Mouse (Mus musculus): Measurements from ENCODE around the gene Cmtm5. TPM values are rescaled to one million over a fixed set of nuclear protein-coding genes. Genes with fewer than 3 reads are reported as not detected.

Gene Cmtm5
- total RNA-seq (2021) = under 1 TPM; 0.49 to 0.60 TPM
- long read RNA-seq, experiment 1 = 0 reads
- long read RNA-seq, experiment 2 = 0 reads

- intact Hi-C loops (cut with DNase I) = loop anchor here (5.0 kb wide), 2 partner anchors 71 to 224 kb away; partner anchors contain the start of gene Cebpe
- peak in 1 of 2 experiments; percentile 18 for DNase-seq
These were observed at the start of gene Cmtm5 for GRCm38 (mm10) chr14:54935904-54936830. Gene Cmtm5 (plus strand): TSS chr14:54936261.

DNA sequence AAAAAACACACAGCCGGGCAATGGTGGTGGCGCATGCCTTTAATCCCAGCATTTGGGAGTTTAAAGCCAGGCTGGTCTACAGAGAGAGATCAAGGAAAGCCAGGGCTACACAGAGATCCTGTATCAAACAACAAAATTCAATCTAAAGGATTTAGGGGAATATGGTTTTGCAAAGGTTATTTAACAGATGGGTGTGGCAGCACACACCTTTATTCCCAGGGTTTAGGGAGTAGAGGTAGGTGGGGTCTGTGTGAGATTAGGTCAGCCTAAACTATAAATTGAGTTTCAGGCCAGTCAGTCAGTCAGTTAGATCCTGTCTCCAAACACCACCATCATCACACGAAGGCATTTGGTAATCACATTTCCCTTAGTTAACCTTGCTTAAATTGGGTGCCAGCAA is 43.9 kb upstream of the Cmtm5 start, which contains the start of gene Pabpn1:
TSS of gene Pabpn1 (plus strand) at position 301 of the 400 bp plus-strand sequence.
- intact Hi-C loops (cut with DNase I) = no loop called here
- DNase-seq = no peak

GRCm38 (mm10) chr14:54893651-54894181 is 42.3 kb upstream of the Cmtm5 start:
- peak; percentile 95 to 96 for DNase-seq
- intact Hi-C loops (cut with DNase I) = no loop called here

DNA sequence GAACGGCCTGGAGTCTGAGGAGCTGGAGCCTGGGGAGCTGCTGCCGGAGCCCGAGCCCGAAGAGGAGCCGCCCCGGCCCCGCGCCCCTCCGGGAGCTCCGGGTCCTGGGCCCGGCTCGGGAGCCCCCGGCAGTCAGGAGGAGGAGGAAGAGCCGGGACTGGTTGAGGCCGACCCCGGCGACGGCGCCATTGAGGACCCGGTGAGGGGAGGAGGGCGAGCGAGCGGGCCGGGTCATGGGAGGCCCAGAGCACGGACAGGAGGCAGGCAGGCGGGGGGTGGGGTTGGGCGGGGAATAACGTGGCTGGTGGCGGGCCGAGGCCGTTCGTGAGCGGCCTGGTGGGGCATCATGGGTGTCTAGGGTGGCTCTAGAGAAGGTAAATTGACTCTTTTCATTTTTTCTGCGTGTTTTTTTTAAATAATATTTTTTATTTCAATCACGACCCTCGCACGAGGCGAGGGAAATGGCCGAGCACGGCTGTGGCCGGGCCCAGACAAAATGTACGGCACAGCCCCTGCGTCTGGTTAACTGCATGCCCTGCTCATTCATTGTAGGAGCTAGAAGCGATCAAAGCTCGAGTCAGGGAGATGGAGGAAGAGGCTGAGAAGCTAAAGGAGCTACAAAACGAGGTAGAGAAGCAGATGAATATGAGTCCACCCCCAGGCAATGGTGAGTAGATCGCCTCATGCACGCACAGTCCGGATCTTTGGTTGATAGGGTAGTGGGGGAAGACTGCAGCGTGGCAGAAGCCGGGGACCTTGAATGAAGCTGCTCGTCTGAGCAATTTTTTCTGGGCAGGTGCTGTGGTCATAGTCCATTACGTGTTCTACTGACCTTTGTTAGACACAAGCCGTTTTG is 41.5 kb upstream of the Cmtm5 start:
- peak; percentile 71 to 76 for DNase-seq
- intact Hi-C loops (cut with DNase I) = no loop called here

- intact Hi-C loops (cut with DNase I) = no loop called here
- no peak for DNase-seq
These were observed 38.6 kb upstream of the Cmtm5 start for GRCm38 (mm10) chr14:54897445-54897844.

DNA sequence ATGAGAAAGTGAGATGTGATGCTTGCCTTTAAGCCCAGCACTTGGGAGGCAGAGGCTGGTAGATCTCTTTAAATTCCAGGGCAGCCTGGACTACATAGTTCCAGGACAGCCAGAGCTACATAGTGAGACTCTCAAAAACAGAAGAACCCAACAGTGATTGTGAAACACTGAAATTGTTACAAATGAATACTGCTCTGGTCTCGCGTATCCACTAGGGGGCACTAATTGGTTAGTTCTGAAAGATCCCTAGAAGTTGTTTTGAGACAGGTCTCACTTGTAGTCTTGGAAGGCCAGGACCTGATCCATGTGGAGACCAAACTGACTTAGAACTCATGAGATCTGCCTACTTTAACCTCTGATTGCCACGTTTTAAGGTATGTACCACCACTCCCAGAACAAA is 35.7 kb upstream of the Cmtm5 start:
- intact Hi-C loops (cut with DNase I) = loop anchor here (2.0 to 5.0 kb wide), 2 partner anchors 114 to 202 kb away; partner anchors contain the start of gene Ngdn
- DNase-seq = peak; percentile 56 to 75

GRCm38 (mm10) chr14:54903641-54904040 is 32.4 kb upstream of the Cmtm5 start:
- intact Hi-C loops (cut with DNase I) = loop anchor here (5.0 kb wide), 1 partner anchor 199 kb away; no protein-coding TSS in a partner anchor
- no peak for DNase-seq

DNA sequence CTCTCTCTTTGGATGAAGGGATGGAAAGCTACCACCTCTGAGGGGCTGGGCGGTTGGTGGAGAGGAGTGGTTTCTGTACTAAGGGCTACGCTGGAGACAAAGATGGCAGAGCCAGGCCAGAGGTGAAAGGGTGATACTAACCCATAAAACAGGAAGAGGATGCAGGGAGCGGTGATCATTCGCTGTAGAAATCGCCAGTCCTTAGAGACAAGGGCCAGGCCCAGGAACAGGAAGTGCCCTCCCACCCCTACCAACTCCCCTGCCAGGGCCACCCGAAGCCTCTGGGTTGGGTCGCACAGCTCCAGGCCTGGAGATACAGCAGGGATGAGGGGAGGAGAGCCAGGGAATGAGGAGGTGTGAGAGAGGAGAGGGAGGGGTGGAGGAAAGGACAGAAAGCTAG is 27.4 kb upstream of the Cmtm5 start:
- intact Hi-C loops (cut with DNase I) = no loop called here
- DNase-seq = no peak

GRCm38 (mm10) chr14:54912109-54912850 is 23.8 kb upstream of the Cmtm5 start:
- DNase-seq = peak in 1 of 2 experiments; percentile 23
- intact Hi-C loops (cut with DNase I) = no loop called here

DNA sequence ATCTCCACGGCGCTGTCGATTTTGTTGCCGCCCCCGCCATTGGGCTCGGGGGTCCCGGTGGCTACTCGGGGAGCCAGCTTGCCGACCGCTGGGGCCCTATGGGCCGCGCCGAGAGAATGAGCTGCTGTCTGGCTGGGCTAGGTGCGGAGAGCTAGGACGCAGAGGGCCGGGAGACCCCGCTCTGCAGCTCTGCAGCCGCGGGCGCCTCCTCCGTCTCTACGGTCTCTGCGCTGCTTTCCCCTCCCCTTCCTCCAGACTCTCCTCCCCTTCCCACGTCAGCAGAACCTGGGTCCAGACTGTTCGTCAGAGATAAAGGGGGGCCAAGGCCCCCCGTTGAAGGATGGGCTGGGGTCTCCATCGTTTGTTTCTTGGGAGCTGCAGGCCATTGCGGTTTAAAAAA is 23.2 kb upstream of the Cmtm5 start, which contains the start of gene Slc22a17:
TSS of gene Slc22a17 (minus strand) at position 247 of the 400 bp plus-strand sequence.
- intact Hi-C loops (cut with DNase I) = no loop called here
- peak; percentile 68 to 70 for DNase-seq

GRCm38 (mm10) chr14:54913343-54913742 is 22.7 kb upstream of the Cmtm5 start:
- no peak for DNase-seq
- intact Hi-C loops (cut with DNase I) = no loop called here

- no peak for DNase-seq
- intact Hi-C loops (cut with DNase I) = no loop called here
These were observed 15.9 kb upstream of the Cmtm5 start for GRCm38 (mm10) chr14:54920076-54920685.

- intact Hi-C loops (cut with DNase I) = no loop called here
- peak; percentile 69 to 70 for DNase-seq
These were observed 11.3 kb upstream of the Cmtm5 start for GRCm38 (mm10) chr14:54924641-54925348.

GRCm38 (mm10) chr14:54925349-54926342 is 10.4 kb upstream of the Cmtm5 start, which contains the start of gene Efs:
Gene Efs (minus strand): TSS chr14:54926126.
- peak; percentile 71 to 74 for DNase-seq
- intact Hi-C loops (cut with DNase I) = no loop called here

GRCm38 (mm10) chr14:54926401-54927158 is 9.5 kb upstream of the Cmtm5 start:
- intact Hi-C loops (cut with DNase I) = no loop called here
- peak; percentile 68 to 71 for DNase-seq

DNA sequence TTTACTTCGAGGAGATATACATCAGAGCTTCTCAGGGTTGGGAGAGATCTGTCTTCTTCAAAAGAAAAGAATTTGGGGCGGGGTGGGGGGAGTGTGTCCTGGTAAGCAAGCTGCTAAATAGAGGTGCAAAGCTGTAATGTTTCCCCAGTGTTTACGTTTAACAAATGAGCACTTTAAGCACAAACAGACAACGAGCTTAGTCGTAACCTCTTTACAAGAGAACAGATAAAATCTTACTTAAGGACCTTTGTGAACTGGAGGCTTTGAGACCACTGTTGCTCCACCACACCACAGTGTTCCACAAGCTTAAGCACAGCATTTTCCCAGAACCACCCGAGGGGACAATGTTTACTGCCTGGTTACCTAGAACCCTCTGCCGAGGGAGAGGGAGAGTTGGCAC is 8.8 kb upstream of the Cmtm5 start:
- intact Hi-C loops (cut with DNase I) = no loop called here
- DNase-seq = no peak

DNA sequence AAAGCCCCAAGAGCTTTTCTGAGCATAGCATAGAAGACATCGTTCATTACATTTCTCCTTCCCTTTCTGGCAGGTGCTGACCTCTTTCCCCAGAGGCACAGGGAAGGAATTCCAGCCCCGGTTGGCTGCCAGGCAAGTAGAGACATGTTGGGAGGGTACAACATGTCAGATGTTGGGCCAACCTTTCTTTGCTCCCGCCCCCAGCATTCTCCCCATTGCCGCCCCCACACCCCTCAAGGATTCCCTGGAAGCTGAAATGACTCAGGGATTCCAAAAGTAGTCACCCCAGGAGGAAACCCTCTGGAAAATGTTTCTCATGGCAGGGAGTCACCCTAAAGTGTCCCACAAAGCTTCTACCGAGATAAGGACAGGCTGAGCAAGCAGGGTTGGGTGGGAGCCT is 6.3 kb upstream of the Cmtm5 start:
- no peak for DNase-seq
- intact Hi-C loops (cut with DNase I) = no loop called here
